Mouse (Mus musculus) thymus, postnatal 25 days (tissue): ENCODE results near the gene Fam20b.
A peak's percentile ranks its signal among the peaks of the same experiment; 100 is the strongest.
"Not testable (repeated sequence)": the region's sequence is repeated elsewhere in the genome, so short reads cannot be mapped to it uniquely, and the experiment has no call there.

Experiments used
- DNase-seq: peaks from one replicate; pipeline ENCODE4 v3.0.0; 2022

The Fam20b gene

DNA sequence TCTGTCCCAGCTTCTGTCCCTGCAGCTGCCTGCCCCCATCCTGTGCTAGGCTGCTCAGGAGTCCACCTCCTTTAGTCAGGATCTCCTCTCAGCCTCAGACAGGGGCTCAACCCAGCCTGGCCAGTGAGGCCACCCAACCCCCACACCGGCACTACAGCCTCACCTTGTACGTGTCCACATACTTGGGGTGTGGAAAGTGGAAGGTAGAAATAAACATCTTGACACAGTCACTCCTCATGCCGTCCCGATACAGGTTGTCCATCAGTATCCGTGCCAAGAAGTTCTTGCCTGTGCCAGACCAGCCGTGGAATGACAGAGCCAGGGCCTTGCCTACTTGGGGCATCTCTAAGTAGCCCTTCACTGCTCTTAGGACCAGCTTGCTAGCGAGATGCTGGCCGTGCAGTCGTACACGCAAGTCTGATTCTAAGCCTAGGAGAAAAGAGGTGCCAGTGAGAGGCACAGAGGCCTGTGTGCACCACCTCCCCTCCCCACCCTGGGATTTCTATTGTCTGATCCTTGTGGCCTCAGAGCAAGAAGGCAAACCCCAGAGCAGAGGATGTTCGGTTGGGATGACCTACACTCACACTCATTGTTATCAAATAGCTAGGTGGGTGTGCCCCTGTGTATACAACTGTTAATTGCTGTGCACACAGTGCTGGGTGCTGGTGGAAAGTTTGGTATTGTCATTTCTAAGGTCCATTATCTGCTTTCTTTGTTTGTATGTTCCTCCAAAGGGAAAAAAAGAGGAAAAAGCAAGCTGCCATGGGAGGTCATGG, 49.5 kb downstream of the Fam20b start:
- DNase-seq: no peak

DNA sequence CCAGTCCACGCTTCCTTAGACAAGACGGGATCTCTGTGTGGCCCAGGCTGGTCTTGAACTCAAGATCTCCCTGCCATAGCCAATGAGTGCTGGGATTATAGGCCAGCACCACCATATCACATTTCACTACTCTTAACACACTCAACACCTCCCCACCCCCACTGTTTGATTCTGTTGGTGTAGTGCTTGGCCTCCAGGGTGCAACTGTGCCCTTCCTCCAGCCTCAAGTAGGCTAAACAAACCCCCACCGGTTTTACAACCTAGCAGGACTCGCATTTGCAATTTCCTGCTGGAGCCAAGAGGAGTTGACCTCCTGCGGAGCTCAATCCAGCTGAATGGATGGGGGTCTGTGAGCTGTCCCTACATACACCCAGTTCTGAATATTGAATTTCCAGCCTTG, 50.3 kb downstream of the Fam20b start:
- DNase-seq: no peak

DNA sequence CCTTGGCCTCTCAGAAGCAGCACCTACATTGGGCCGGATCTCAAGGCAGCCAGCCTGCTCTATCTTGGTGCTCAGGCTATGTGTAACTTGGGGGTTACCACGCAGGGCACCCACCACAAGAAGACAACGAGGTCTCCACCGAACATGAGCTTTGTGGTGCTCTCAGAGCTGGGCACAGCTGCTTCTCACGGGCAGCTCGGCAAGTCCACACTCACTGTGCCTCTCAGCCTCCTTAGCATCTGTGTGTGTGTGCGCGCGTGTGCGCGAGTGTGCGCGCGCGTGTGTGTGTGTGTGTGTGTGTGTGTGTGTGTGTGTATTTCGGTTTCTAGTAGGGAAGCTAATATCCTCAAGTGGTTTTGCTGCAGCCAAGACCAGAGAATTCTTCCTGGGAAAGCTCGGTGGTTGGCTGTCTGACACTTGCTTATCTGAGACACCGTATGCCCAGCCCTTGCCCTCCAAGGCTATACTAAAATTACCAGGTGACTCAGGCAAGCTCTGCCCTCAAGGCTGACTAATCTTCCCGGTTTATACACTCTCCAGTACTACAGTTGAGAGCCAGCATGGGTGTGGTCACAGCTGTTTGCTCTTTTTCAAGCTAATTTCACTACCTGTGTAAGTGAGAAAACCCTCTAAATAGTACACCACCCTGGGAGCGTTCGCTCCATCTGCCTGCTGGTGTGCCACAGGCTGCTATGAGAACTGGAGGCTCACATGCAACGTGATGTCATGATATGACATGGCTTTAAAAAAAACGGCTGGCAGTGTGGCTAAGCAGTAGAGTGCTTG, 51.6 kb downstream of the Fam20b start:
- DNase-seq: no peak

DNA sequence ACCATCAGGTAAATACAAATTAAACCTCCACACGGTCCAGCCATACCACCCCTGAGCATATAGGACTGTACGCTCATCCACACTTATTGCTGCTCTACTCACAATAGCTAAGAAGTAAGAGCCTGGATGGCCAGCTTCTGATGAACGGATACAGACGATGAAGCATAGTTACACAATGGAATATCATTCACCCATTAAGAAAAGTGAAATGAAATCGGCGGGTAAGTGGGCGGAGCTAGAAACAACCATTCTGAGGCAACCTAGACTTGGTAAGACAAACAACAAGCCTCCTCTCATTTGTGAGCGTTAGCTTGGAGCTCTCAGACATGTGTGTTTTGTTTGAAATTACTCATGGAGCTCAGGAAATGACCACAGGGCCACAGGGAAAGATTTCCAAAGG, 53.1 kb downstream of the Fam20b start:
- DNase-seq: no peak

DNA sequence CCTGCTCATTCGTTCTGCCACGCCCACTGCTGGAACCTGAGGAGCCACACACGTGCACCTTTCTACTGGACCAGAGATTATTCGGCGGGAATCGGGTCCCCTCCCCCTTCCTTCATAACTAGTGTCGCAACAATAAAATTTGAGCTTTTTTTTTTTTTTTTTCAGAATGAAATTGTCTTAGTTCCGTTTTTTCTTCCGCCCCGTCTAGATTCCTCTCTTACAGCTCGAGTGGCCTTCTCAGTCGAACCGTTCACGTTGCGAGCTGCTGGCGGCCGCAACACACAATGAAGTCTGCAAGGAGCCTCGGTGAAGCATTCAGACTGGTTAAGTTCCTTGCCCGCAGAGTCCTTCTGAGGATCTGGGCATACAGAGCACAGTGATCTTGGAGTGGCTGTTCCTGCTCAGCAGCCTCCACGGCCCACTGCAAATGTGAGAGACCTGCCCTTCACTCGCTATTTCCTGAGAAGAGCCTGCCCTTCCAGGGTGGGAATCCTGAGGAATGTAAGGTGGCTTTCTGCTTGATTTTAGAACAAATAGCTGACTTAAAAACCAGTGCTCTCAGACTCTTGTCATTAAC, 58.1 kb downstream of the Fam20b start:
- DNase-seq: not testable (repeated sequence)

DNA sequence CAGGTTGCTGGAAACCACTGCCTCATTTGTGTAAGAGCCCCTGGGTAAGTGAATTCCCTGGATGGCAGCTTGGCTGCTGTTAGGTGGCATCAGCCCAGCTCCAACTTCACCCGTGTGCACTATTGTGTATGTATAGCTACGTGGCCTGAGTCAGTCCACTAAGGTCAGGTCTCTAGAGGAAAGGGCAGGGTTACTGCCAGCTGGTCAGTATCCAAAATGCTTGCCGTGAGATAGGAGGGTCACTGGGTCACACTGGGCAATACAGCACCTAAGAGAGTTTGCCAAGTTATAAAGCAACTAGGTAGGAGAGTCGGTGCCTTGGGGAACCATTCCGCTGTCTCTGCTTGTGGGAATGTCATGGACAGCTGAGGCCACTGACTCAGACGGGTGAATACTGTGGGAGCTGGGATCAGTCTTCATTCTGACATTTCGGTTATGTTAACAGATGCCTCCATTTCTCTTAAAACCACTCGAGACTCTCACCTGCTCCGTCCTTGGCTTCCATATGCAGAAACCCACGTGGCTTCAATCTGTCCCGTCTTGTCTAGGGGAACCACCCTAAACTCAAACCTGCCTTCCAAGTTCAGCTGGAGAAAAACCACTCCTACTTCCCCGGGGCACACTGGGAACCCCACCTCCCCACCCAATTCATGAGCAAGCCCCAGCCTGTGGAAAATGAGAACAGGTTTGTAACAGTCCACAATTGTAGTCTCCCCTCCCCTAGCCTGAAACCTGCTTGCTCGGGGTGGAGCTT, 58.8 kb downstream of the Fam20b start:
- no peak for DNase-seq

DNA sequence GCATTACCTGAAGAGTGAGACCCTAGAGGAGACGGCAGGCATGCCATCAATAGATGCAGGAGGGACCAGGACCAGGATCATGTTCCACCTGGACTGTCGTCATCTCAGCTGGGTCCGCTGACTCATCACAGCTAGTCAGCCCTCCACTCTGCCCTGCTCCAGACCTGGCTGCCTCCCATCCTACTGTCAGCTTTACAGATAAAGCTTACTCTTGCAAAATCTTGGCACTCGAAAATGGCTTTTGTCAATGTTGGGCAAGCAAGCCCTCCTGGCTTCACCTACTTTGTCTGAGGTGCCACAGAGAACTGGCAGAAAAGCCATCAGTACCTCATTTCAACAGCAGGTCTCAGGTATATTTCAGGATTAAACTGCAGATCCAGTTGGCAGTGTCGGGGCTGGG, 60.2 kb downstream of the Fam20b start:
- DNase-seq: no peak

DNA sequence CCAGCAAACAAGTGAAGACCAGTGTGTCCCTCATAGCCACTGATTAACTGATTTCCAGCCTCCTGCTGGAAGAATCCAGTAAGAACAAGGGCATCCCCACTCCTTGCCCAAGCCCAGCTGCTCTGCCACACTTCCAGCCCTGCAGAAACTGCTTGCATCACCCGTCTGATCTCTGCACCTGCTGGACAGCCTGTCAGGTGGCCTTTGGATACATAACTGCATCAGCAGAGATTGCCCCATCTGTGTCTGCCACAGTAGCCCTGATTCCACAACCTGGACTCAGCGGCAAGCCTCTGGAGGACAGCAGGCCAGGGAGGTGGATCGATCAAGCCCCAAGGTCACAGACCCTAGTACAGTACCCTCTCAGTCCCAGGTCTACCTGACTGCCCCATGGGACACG, 61.4 kb downstream of the Fam20b start:
- no peak for DNase-seq

DNA sequence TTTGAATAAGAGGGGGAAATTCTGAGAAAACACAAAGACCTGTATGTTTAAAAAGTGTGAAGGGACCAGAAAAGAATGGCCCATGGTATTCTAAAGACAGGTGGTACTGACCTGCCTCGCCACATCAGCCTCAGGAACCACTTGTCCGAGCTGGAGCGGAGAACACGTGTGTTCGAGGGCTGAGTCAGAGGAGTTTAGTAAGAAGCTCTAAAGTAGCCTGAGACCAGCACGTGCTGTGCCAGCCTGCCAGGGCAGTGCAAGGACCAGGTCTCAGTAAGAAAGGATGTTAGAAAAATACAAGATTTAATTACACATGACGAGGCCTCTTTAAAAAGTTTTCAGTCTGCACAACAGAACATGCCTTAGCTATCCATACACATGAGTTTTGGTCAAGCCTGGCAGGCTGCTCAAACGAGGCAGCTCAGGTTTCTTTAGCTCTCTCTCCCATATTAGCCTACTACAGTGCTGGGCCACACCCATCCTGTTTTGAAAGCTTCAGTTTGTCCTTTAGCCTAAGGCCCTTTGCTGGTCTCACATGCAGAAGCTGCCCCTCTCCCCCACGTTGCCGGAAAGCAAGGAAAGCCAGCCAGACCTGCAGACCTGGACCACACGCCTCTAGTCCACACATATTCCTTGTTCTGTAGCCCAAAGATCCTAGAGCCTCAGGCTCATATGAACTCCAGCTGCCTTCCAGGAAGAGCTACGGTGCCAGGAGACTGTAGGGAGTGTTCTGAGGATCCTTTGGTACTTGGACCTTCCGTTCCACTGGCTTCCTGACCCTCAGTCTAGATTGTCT, 64.0 kb downstream of the Fam20b start:
- DNase-seq: no peak

DNA sequence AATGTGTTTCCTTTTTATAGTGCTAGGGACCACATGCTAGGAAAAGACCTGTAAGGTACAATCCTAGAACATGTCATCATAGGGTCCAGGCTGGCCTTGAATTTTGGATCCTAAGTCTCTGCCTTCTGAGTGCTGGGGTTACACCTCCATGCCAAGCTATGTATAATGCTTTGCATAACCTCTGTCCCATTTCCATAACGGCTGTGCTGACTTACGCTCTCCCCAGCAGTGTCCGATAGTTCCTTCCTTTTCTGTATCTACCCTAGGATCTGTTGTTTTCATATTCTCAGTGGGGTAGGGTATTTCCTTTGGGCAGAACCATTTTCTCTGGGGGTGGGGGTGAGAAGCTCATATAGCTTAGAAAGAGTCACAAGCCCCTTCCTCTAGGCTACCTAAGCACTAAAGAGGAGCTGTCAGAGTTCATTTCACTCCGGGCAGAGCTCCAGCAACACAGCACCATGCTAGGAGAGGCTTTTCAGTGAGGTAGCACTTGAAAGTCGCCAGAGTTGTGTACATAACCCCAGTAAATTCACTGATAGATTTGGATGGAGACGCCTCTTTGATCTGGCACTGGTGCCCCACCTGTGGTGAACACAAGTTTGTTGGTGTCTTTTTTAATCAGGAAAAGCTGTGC, 66.6 kb downstream of the Fam20b start:
- DNase-seq: no peak

DNA sequence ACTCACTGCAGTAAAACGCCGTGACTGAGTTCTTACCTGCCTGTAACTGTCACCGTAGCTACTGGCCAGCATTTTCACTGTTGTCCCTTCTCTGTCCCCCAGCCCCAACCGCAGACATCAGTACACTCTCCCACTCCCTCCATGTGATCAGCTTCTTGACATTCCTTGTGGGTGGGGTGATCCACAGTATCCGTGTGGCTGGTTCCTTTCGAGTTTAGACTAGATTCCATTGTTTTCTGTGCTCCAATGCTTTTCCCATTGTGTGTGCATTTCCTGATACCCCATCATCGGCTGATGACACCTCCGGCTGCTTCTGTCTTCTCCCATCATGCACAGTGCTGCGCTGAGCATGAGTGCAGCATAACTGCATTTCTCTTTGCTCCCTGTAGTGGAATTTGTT, 68.3 kb downstream of the Fam20b start:
- no peak for DNase-seq

DNA sequence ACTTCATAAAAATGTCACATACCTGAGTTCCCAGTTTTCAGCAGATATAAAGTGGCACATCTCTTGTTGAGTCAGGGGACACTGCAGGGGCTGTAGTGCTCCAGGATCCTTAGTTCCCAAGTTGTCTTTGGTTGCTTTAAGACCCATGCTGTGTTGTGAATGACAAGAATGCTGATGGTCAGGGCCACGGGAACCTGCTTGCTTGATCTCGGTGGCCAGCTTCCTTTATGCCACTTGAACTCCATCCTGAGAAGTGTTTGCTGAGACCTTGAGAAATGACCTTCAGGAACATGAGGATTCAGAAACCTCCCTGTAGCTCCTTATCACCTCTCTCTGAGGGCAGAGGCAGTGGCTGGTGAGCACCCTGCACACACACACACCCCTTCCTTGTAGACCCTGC, 70.2 kb downstream of the Fam20b start:
- no peak for DNase-seq

DNA sequence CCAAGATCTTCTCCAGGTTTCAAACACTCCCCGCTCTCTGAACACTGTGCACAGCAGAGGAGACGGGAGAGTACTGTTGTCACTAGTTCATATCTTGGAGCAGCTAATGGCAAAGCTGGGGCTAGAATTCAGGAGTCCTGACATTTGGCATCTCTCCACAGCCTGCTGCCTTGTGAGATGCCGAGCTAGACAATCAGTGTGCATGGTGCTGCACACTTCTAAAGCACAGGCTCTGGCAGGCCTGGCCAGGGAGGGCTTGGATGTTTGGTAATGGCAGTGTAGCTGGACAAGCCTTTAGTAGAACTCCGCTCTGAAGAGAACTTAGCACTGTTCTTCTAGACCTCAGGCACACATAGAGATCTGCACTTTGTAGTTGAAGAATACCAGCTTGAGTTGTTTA, 72.9 kb downstream of the Fam20b start:
- DNase-seq: no peak

DNA sequence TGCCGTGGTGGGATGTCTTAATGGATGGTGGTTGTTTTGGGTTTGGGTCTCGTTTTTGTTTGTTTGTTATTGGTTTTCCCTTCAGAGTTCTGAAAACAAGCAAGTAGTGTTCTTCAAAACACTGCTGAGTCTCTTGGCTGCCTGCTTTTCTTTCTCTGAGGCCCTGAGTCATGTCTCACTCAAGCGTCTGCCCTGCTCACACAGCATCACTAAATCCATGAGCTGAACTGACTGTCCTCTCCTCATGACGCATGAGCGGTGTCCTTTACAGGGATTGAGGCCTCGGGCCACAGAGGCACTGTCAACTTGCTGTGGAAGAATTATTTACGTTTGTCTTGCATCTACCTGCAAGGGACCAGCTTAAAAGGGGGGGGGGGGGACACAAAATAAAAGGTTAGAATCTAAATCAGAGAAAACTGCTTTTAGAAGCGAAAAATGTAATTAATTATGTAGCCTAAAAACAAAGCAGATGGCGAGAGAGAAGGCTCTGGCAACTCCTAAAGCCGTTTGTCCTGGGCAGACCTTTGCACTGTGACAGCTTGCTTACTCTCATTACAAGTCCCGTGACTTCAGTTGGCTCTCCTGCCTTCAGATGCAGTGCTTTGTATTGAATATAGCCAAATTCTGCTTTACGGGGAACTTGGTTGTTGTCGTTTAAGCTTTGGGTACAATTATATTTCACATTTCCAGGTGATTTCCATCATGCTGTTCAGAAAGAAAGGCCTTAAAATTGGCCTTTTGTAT, 73.9 kb downstream of the Fam20b start:
- DNase-seq: no peak

DNA sequence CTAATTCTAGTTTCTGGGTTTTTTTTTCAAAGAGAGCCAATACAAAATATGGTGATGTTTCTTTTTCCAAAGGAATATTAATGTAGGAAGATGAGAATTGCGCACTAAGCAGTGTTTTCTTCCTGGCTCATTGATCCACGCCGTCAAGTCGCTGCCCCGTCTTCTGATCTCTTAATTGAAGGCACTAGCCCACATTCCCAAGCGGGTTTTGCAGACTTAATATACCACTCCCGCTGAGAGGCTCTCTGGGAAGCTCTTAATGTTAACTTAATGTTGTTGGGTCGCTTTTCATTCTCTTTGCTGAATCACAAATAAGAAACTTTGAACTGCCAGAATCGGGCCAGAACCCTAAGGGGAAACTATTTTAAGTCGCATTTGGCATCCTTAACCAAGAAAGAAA, 74.8 kb downstream of the Fam20b start:
- DNase-seq: no peak

DNA sequence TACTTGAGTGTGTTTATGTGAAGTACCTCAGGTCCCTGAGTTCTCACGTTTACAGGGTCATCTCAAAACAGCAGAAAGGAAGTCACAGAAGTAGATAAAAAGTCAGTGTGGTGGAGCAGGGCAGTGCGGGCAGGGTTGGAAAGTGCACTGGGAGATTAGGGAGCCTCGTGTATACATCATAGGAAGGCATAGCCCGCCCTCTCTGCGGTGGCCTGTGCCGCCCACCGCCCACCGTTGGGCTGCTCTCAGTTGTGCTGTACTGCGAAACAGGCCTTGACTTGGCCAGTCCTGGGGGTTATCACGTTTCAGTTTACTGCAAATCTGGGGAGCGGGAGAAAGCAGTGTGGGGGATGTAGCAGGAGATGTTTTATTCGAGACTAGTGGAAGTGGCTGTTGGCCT, 76.1 kb downstream of the Fam20b start:
- no peak for DNase-seq

DNA sequence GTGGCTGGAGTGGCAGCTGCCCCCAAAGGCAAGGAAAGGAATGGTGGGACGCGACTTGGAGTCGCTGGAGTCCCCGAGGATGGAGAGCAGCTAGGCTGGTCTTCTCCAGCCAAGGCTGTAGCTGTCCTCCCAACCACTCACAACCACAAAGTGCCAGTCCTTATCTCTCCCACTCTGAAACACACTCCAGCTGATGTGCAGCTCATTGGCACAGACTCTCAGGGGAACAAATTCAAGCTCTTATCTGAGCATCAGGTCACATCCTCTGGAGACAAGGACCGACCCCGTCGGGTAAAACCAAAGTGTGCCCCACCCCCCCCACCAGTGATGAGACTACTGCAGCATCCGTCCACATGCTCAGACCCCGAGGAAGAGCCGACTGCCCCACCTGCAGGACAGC, 77.1 kb downstream of the Fam20b start:
- no peak for DNase-seq

DNA sequence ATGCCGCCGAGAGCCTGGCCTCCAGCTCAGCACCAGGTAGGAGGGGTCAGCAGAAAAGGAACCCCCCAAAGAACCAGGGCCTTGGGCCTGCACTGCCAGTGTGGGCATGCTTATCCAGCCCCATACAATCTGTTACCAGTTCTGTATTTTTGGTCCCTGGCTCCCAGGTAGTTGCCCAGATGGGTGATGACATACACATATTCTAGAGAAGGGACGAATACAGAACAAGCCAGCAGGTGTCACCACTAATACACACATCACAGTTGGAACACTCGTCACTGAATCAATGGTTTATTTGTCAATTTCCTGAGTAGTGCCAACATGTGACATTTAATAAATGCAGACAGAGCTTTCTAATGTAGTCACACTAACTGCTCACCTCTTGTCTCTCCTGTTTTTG, 78.3 kb downstream of the Fam20b start:
- DNase-seq: peak; percentile 22

DNA sequence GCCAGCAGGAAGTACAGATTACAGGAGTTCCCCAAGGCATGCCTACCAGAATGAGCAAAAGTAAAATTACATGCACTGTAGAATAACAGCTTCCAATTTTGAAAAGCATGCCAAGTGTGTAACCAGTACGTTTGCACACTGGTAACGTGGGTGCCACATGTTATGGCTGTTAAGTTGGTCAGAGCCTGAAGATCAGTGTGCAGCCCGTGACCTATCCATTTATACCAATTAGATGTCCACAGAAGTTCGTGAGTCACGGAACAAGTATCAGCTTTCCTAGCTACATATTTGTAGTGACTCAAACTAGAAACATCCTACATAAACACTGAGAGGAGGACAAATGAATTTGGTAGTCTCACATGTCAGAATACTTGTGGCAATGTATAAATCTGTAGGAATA, 79.4 kb downstream of the Fam20b start:
- DNase-seq: no peak

DNA sequence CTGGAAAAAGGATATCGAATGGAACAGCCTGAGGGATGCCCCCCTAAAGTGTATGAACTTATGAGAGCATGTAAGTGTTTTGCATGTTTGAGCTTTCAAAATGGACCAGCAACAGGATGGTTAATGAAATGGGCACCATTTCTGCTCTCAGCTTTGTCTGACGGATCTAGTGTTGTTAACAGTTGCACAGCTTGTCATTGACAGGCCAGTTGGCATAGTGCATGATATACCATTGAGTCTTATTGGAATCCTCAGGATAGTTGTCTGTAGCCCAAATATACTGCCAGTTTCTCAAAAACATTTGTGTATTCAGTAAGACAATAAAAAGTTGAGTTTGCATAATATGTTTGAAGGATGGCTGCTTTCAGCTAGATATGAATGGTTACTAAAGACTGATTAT, 83.7 kb downstream of the Fam20b start:
- DNase-seq: no peak

DNA sequence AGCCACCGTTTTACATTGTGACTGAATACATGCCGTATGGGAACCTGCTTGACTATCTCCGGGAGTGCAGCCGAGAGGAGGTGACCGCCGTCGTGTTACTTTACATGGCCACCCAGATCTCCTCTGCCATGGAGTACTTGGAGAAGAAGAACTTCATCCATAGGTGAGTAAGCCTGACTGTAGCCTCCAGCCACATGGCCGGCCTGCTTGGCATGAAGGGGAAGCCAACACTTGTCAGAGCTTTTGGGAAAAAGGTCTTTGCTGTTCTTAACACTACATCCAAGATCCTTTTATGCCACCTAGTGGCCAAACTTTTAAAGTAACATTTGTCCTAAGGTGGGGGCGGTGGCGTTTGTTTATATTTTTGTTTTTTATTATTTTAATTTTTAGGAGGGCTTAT, 85.8 kb downstream of the Fam20b start:
- DNase-seq: peak; percentile 17
